Mouse (Mus musculus) B cell, adult (primary cell): ENCODE data around the gene Prss46. TPM values are rescaled to one million over a fixed set of nuclear protein-coding genes. Genes with fewer than 3 reads are reported as not detected.

ENCODE experiments used
- total RNA-seq: library from RNA; stranded (reverse); gene quantifications from 4 replicates; pipeline ENCODE4 v1.2.4, GENCODE M21; 2023; ENCODE audit not compliant: inconsistent age

The Prss46 gene
- not detected in 4 replicates for total RNA-seq

GRCm38 (mm10) chr9:110844206-110844605 lies at the start of gene Prss46:
TSS of gene Prss46 (plus strand) at chr9:110844506.

GRCm38 (mm10) chr9:110797866-110798265 lies 46.4 kb upstream of the Prss46 start, which contains the start of gene Prss42:
TSS of gene Prss42 (plus strand) at chr9:110798166.

GRCm38 (mm10) chr9:110813789-110814188 lies 30.5 kb upstream of the Prss46 start, which contains the start of gene Prss44:
TSS of gene Prss44 (plus strand) at chr9:110813994.

GRCm38 (mm10) chr9:110826390-110826789 lies 17.9 kb upstream of the Prss46 start, which contains the start of gene Prss43:
TSS of gene Prss43 (plus strand) at chr9:110826690.

GRCm38 (mm10) chr9:110834411-110834810 lies 9.9 kb upstream of the Prss46 start, which contains the start of gene Prss45:
TSS of gene Prss45 (plus strand) at chr9:110834588.

GRCm38 (mm10) chr9:110857781-110858472 lies 13.6 kb downstream of the Prss46 start, which contains the start of gene Prss50:
TSS of gene Prss50 (plus strand) at chr9:110857967.

GRCm38 (mm10) chr9:110879191-110879920 lies 35.0 kb downstream of the Prss46 start, which contains the start of gene Als2cl:
TSS of gene Als2cl (plus strand) at chr9:110879870.

GRCm38 (mm10) chr9:110879998-110880561 lies 35.8 kb downstream of the Prss46 start, which contains the start of gene Tmie:
TSS of gene Tmie (minus strand) at chr9:110880113.

Other genes starting within 250 kb of the Prss46 start
- 1.1 to 3.8 TPM (median 1.8 TPM) in 4 replicates for gene Nradd, start 220.1 kb upstream of the Prss46 start, total RNA-seq
- 35.1 to 39.2 TPM (median 37.6 TPM) in 4 replicates for gene Nbeal2, start 190.3 kb upstream of the Prss46 start, total RNA-seq
- gene Ccdc12, start 188.0 kb upstream of the Prss46 start, total RNA-seq = 86.7 to 110 TPM (median 103 TPM) in 4 replicates
- not detected in 4 replicates for gene Myl3, start 102.6 kb upstream of the Prss46 start, total RNA-seq
- gene Pth1r, start 97.4 kb upstream of the Prss46 start, total RNA-seq = not detected in 4 replicates
- gene Prss42, start 46.3 kb upstream of the Prss46 start, total RNA-seq = not detected in 4 replicates
- not detected in 4 replicates for gene Prss44, start 30.5 kb upstream of the Prss46 start, total RNA-seq
- not detected in 4 replicates for gene Prss43, start 17.8 kb upstream of the Prss46 start, total RNA-seq
- not detected in 4 replicates for gene Prss45, start 9.9 kb upstream of the Prss46 start, total RNA-seq
- gene Prss50, start 13.5 kb downstream of the Prss46 start, total RNA-seq = not detected in 4 replicates
- 0.22 to 2.5 TPM in 2 of 4 replicates, not detected in the others for gene Als2cl, start 35.4 kb downstream of the Prss46 start, total RNA-seq
- not detected in 4 replicates for gene Tmie, start 35.6 kb downstream of the Prss46 start, total RNA-seq
- not detected in 4 replicates for gene Fam240a, start 72.4 kb downstream of the Prss46 start, total RNA-seq
- gene Tdgf1, start 101.7 kb downstream of the Prss46 start, total RNA-seq = not detected in 4 replicates
- not detected in 4 replicates for gene Lrrc2, start 107.0 kb downstream of the Prss46 start, total RNA-seq
- gene Rtp3, start 146.1 kb downstream of the Prss46 start, total RNA-seq = not detected in 4 replicates
- 2.0 to 3.6 TPM (median 2.6 TPM) in 4 replicates for gene Ltf, start 174.8 kb downstream of the Prss46 start, total RNA-seq
- gene Ccrl2, start 213.0 kb downstream of the Prss46 start, total RNA-seq = 2.6 to 4.7 TPM (median 4.4 TPM) in 4 replicates